ENCODE assay signal across 17 mouse cellular contexts in the genomic region with DNA sequence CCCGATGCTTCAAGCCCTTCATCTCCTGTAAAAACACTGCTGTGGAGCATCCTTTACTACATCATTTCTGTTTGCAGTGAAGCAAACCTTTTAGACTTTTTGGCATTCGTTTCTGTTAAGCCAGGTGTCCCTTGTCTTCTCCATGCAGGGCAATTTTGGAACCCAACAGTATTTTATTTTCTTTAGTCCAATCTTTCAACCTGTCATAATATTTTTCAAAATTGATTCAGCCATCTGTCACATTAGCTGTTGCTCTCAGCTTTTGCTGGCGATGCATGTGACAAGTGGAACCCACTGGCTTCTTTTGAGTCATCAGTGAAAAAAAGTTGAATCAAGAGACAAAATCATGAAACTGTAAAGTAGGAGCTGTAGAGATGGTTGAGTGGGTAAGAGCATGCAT.
"Had no signal": no experiment of that assay in that cellular context is flagged by ENCODE, and none has a peak within 500 bp of the region (broad histone marks: within the 10 kb centered on the region; RNA-seq: fewer than 3 reads in every experiment).

No protein-coding gene starts in this region.

- H3K9ac ChIP-seq: liver, embryonic 13.5 days; neural tube, embryonic 13.5 days; stomach, embryonic 15.5 days had no signal

- H3K27me3 ChIP-seq: liver, embryonic 13.5 days; neural tube, embryonic 13.5 days; stomach, embryonic 15.5 days had no signal

- H3K36me3 ChIP-seq: liver, embryonic 13.5 days; neural tube, embryonic 13.5 days; stomach, embryonic 15.5 days had no signal

- DNase-seq: kidney, postnatal 14 days; kidney, postnatal 4 days; layer of hippocampus, postnatal 36 days; liver, embryonic 13.5 days; lung, adult 2 months; lung, postnatal 14 days; lung, postnatal 4 days; midbrain, embryonic 14.5 days; retina, postnatal 1 day; right cerebral cortex, postnatal 25 days; spleen, adult 18-20 months; thymus, postnatal 36 days had no signal

- H3K4me1 ChIP-seq: liver, embryonic 13.5 days; neural tube, embryonic 13.5 days; stomach, embryonic 15.5 days had no signal

- H3K4me2 ChIP-seq: liver, embryonic 13.5 days; midbrain, embryonic 11.5 days; neural tube, embryonic 13.5 days; stomach, embryonic 15.5 days had no signal

- H3K4me3 ChIP-seq: left cerebral cortex, adult 2 months; liver, embryonic 13.5 days; myocyte; neural tube, embryonic 13.5 days; stomach, embryonic 15.5 days had no signal

- H3K9me3 ChIP-seq: liver, embryonic 13.5 days; neural tube, embryonic 13.5 days; stomach, embryonic 15.5 days had no signal

- H3K27ac ChIP-seq: left cerebral cortex, adult 2 months; liver, embryonic 13.5 days; neural tube, embryonic 13.5 days; stomach, embryonic 15.5 days had no signal
